In the genomic region with DNA sequence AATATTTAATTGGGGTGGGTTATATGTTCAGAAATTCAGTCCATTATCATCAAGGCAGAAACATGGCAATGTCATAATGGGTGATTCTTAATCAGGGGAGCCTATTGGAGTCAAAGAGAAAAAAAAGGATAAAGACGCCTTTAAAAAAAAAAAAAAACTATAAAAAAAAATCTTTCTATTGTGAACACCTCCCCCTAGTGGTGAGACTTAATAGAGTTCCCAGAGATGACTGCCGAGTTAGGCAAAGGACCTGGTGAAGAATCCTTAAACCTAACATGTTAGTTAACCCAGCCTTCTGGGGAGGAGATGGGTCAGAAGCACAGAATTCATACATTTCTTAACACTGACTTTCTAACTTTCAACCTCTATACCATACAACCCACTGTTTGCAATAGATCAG, we compare ENCODE assay signal across 9 mouse cellular contexts. TPM values are rescaled to one million over a fixed set of nuclear protein-coding genes. Genes with fewer than 3 reads are reported as not detected.
DNase-seq lines count a peak whose midpoint lies in the region; ATAC-seq and TF ChIP-seq lines count a peak whose summit lies in the region.
"Had no signal": no experiment of that assay in that cellular context is flagged by ENCODE, and none has a peak within 500 bp of the region (broad histone marks: within the 10 kb centered on the region; RNA-seq: fewer than 3 reads in every experiment).

No protein-coding gene starts in this region.

- no peak for ATAC-seq in G1E (ENCODE audit: extremely low read depth, insufficient number of reproducible peaks, low FRiP score, poor library complexity, severe bottlenecking)
- ATAC-seq in inflammation-experienced regulatory T-cells, adult 6 months, result peak; percentile 43
- ATAC-seq in neural tube, embryonic 15.5 days (ENCODE audit: low FRiP score), result no peak

- no peak overlapping the region for H3K4me2 ChIP-seq in neural tube, embryonic 15.5 days

- no peaks in the 10 kb centered on the region; the same call in 1 of the 2 replicates for H3K9me3 ChIP-seq in G1E (replicated peaks)
- H3K9me3 ChIP-seq in neural tube, embryonic 15.5 days (replicated peaks), result no peaks in the 10 kb centered on the region

- no peaks in the 10 kb centered on the region for H3K4me1 ChIP-seq in G1E (ENCODE audit: insufficient read depth, low read depth, low read length)
- peaks cover 2% of the 10 kb centered on the region; the same call in 1 of the 2 replicates for H3K4me1 ChIP-seq in neural tube, embryonic 15.5 days

- TF ChIP-seq CTCF in G1E (IDR thresholded peaks at IDR 0.05; ENCODE audit: low read depth, low read length), result no peak

- no peaks in the 10 kb centered on the region for H3K27me3 ChIP-seq in G1E (ENCODE audit: insufficient read depth, low read length)
- no peaks in the 10 kb centered on the region for H3K27me3 ChIP-seq in neural tube, embryonic 15.5 days (replicated peaks)

- H3K27ac ChIP-seq in neural tube, embryonic 15.5 days (replicated peaks), result no peak overlapping the region

- WGBS in neural tube, embryonic 15.5 days, result 6% methylated on average over 2 of the region's 2 CpGs

- H3K4me3 ChIP-seq in G1E (ENCODE audit: low read depth, low read length), result no peak overlapping the region
- H3K4me3 ChIP-seq in neural tube, embryonic 15.5 days (replicated peaks), result no peak overlapping the region

- peaks cover 82% of the 10 kb centered on the region for H3K36me3 ChIP-seq in G1E (replicated peaks)
- no peaks in the 10 kb centered on the region for H3K36me3 ChIP-seq in neural tube, embryonic 15.5 days

- DNase-seq in kidney, adult 9 months, result peak; percentile 27
- no peak for DNase-seq in kidney, adult 18-20 months
- peak; percentile 23 to 34 for DNase-seq in B cell, adult 2 months
- DNase-seq in G1E (ENCODE audit: low spot score), result peak; percentile 9
- DNase-seq in adrenal gland, adult 2 months, result no peak
- no peak for DNase-seq in thymus, adult 18-20 months
- DNase-seq: kidney, adult 11 months had no signal

- H3K9ac ChIP-seq in neural tube, embryonic 15.5 days (replicated peaks), result no peak overlapping the region

RNA-seq across cellular contexts. Expression of a gene that starts 18.7 kb away (rescaled TPM):
- total RNA-seq in G1E (2014; fragmentation: Nextera tagmentation) (28.6 and 40.6 TPM in 2 replicates), G1E (2017) (41.0 and 43.2 TPM in 2 replicates)
- polyA plus RNA-seq in G1E (2012), result 2.0 and 2.9 TPM in 2 replicates
- 10 to 100 TPM in 1 of 3 experiments, 1 to 10 TPM in 2; 1.7 to 12.5 (median 3.4) TPM for polyA plus RNA-seq in inflammation-experienced regulatory T-cells, adult 6 months (2017; shearing (Covaris generic))
- total RNA-seq in adrenal gland, adult 2 months (2021), result under 1 TPM; 0.73 to 0.86 TPM
- 0.08 TPM in 2 replicates for polyA plus RNA-seq in adrenal gland, adult 2 months (2012; rRNA removed)
- 2.3 and 7.0 TPM in 2 replicates for polyA plus RNA-seq in neural tube, embryonic 15.5 days (2015; fragmentation: Nextera tagmentation; extraction: Ambion mirVana)

RNA-seq across cellular contexts. Expression of a gene that starts 31.1 kb away (rescaled TPM):
- 4.7 and 9.1 TPM in 2 replicates for total RNA-seq in G1E (2014; fragmentation: Nextera tagmentation)
- 17.2 and 20.0 TPM in 2 replicates for total RNA-seq in G1E (2017)
- 2.8 and 3.0 TPM in 2 replicates for polyA plus RNA-seq in G1E (2012)
- 100 to 1,000 TPM; 257 to 323 (median 288) TPM for polyA plus RNA-seq in inflammation-experienced regulatory T-cells, adult 6 months (2017; shearing (Covaris generic))
- 1 to 10 TPM; 3.7 to 4.1 TPM for total RNA-seq in adrenal gland, adult 2 months (2021)
- polyA plus RNA-seq in adrenal gland, adult 2 months (2012; rRNA removed), result 0.75 and 0.97 TPM in 2 replicates
- 1.0 and 4.3 TPM in 2 replicates for polyA plus RNA-seq in neural tube, embryonic 15.5 days (2015; fragmentation: Nextera tagmentation; extraction: Ambion mirVana)

Comparison
In these comparisons a context has a peak if more than half of its experiments do, and no peak if none do; other contexts are left out.
1. DNase-seq: peak in kidney, adult 9 months (single experiment), B cell, adult 2 months (2 of 2) and G1E (single experiment); none in kidney, adult 18-20 months (single experiment), adrenal gland, adult 2 months (single experiment) and thymus, adult 18-20 months (0 of 2).
2. RNA of a gene that starts 31.1 kb away (polyA plus RNA-seq): 257 to 323 TPM in inflammation-experienced regulatory T-cells, adult 6 months; 2.8 to 3.0 TPM in G1E, 1.0 to 4.3 TPM in neural tube, embryonic 15.5 days and 0.75 to 0.97 TPM in adrenal gland, adult 2 months; every median in the first group is over 10 times any median in the second.